Mouse (Mus musculus) embryo, embryonic 11 days (tissue): ENCODE measurements around the gene Mmaa.

Experiments
- DNase-seq: peaks from one replicate; pipeline ENCODE4 v3.0.0-alpha.2; 2015

The Mmaa gene

DNA sequence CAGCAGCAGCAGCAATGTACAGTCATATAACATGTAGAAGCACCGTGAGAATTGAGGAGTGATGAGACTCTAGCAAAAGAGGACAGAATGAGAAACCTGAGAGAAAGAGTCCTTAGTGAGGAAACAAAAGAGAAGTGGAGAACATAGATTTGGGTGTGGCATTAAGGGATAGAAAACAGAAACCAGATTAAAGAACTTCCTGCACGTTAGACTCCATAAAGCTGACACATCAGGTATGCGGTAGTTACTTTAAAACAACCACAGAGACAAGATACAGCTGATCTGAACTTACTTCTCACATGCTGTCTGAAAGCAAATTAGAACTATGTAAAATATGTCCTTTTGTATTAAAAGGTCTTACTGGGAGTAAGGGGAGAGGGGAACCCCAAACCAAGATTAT is 8.3 kb downstream of the Mmaa start:
- DNase-seq, result no peak

- no peak for DNase-seq
These were observed 10.1 kb downstream of the Mmaa start for GRCm38 (mm10) chr8:79284626-79285025.

DNA sequence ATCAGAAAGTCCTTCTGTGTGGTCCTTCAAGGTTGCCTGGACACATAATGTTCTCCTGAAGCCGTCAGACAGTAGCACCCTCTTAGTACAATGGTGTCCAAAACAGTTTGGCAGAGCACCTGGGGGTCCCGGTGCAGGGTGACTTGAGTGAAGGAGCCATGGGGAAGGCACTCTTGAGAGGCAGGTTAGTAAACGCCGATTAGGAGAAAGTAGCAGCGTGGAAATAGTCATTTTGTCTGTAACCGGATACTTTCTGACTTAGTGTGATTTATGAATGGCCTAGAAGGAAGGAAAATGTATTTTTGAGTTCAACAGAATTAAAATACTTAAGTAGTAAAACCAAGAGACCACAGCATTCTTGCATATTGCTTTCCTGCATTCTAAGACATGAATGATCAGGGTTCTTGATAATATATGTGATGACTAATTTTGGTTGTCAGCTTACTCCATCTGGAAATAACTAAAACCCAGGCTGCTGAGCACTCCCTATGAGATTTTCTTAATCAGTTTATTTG is 13.3 kb downstream of the Mmaa start:
- no peak for DNase-seq

- DNase-seq, result no peak
These were observed 17.4 kb downstream of the Mmaa start for GRCm38 (mm10) chr8:79277264-79277870.

DNA sequence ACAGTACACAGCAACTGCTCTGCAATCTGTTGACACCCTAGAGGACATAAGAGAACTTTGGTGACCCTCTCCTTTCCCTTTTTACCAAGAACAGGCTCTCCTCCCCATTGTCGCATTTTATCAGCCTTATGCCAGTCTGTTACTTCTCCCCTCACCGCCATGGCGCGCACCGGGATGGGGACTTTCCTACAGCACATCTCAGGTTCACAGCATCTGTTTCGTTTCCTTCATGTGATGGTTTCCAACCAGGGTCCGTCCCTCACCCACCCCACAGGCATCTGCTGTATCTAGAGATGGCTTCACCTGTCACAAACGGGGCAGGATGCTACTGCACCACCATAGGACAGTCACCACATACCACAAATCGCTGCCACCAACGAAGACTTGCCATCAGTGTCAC is 19.8 kb downstream of the Mmaa start:
- DNase-seq, result no peak

GRCm38 (mm10) chr8:79273776-79274175 is 21.0 kb downstream of the Mmaa start:
- DNase-seq, result no peak

DNA sequence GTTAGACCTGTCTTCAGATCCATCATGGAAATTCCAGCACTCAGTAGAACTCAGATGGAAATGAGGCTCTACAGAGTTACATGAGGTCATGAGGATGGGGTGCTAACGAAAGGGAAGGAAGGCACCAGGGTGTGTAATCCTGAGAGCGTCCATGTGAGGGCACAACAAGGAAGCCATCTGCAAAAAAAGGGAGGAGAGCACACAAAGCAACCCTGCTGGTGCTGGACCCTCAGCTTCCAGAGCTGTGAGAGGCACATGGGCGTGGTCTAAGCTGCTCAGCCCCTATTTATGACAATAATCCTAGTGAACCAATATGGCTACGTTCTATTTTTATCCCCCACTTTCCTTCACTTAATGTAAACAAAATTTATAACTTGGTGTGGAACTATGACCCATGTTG is 22.1 kb downstream of the Mmaa start:
- DNase-seq, result no peak

- DNase-seq, result no peak
These were observed 25.8 kb downstream of the Mmaa start for GRCm38 (mm10) chr8:79268921-79269320.

DNA sequence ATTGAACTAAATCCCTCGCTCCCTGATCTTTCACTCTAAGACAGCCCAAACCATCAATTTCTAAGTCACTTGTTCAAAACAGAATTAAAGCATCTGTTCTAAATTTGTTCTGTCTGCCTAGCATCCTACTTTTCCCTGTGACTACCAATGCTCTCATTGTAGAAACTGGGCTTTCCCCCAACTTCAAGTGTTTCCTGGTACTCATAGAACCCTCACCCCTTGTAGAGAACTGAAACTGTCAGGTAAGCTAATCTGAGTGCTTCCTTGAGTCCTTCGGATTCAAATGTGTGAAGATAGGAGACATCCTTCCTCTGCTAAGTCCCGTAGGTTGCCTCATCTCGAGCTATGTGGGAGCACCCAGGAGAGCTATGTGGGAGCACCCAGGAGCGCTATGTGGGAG is 32.8 kb downstream of the Mmaa start:
- no peak for DNase-seq

DNA sequence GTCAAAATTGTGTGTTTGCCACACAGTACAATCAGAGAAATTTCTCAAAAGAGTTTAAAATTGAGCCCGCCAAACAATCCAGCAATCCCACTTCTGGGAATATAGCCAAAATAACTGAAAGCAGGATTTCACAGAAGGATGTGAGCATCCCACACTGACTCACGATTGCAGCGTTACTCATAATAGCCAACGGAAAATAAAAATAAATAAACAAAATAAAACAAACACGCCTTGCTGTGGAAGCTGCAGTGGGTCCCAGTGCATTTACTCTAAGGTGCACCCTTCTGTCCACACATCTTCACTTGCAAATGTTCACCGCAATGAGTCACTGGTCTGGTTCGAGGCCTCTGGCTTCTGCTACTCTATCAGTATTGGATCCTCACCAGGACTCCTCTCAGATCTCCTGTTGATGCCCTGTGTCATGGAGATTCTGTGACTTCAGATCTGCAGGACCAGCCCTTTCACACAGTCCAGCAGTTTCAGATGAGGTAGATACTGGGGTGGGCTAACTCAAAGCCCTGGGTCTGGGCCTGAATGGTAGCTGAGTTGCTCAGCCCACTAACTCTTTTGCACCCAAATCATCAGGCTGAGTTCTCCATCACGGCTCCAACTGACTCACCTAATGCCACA is 38.5 kb downstream of the Mmaa start:
- no peak for DNase-seq

DNA sequence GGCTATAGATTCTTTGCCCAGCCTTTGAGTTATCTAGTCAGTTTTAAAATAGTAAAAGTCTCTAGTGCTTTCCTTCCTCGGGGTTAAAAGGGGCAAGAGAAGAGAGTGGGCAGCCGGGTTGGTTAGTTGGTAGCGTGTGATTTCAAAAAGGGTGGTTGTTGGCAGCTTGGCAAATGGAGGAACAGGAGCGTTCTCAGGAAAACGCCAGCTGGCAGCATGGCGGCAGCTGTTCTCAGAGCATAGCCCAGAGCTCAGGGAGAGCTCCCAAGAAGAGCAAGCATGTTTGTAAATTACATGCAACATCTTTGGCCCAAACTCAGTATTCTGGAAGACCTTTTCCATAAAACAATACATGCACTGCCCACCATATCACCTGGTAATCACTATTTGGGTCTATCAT is 41.0 kb downstream of the Mmaa start:
- no peak for DNase-seq

DNA sequence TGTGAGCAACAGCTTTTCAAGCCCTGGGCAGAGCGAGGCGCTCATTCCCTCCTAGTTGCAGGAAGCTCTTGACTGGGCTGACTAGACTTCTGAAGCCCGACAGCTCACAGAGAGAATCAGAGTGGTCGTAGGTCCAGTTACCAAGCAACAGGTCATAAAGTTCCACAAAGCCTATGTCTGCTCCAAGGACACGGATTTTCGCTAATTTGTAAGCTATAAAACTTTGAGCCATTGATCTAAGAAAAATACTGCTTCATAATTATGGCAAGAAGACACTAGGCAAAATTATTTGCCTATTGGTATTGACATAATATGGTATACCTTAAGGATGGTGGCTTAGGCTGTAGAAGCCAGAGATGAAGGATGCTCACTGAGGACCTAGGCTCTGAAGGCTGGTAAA is 46.3 kb downstream of the Mmaa start, which contains the start of gene 1700011L22Rik:
Gene 1700011L22Rik, minus strand, starts transcription at position 101 of the 400 bp plus-strand sequence.
- DNase-seq, result no peak

- no peak for DNase-seq
These were observed 51.3 kb downstream of the Mmaa start for GRCm38 (mm10) chr8:79243422-79243821.

GRCm38 (mm10) chr8:79239996-79240395 is 54.7 kb downstream of the Mmaa start:
- no peak for DNase-seq

DNA sequence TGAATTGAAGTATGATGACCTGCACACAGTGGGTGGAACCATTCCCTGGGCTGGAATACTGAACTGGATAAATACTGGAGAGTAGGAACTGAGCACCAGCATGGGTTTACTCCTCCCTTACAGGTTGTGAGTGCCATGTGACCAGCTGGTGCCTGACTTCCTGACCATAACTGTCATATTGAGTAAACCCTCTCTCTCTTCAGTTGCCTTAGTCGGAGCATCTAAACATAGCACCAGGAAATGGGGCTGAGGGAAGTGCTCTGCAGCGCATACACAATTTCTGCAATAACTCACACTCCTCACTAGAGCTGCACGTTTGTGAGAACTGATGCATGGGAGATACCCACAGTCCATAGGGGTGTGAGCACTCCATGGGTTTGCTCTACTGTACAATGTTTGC is 55.4 kb downstream of the Mmaa start:
- no peak for DNase-seq

GRCm38 (mm10) chr8:79229266-79229888 is 65.4 kb downstream of the Mmaa start:
- no peak for DNase-seq

DNA sequence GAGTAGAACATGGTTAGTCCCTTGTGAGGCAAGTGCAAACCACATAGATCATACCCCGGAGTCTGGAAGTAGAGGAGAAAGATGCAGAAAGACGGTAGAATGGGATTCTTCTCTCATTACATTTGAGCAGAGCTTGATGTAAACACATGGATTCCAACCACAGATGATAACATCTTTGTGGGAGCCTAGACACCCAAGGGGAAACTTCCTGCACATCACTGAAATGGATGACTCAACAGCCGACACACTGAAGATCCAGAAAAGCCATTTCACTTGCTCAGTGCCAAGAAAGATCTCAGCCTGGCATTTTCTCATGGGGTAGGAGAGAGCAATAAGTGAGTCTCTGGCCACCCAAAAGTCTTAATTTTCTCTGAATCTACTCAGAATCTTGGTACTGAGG is 66.8 kb downstream of the Mmaa start:
- DNase-seq, result no peak

DNA sequence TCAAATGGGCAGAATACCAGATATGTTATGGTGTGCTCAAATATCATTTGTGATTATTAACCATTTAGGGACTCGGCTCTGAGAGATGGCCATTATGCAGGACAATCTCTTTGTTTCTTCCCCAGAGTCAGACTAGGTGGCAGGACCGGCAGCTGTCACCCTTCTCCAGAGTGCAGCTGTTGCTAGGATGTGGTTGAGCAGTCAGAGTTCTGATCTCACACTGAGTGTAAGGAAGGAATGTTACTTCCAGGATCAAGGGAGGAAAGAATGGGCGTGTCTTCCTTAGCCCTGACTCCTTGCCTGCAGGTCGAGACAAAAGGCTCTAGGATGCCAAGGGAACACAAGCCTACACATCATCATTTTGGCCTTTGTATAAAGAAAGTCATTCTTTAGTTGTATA is 67.5 kb downstream of the Mmaa start:
- no peak for DNase-seq

GRCm38 (mm10) chr8:79226046-79226445 is 68.7 kb downstream of the Mmaa start:
- no peak for DNase-seq

DNA sequence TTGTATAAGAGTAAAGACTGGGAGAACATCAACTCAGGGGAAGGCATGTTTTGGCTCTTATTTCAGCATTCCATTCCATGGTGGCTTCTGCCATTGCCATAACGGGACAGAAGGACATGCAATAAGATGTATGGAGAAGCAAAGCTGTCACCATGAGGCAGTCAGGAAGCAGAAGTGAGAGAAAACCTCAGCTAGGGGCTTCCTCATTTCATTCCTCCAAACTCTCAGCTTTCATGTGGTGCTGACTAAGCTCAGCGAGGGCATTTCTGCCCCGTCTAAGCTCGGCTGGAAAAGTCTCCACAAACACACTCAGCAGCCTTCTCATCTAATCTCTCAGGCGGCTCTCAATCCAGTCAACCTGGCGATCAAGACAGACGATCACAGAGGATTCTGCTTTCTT is 69.2 kb downstream of the Mmaa start:
- DNase-seq, result no peak

DNA sequence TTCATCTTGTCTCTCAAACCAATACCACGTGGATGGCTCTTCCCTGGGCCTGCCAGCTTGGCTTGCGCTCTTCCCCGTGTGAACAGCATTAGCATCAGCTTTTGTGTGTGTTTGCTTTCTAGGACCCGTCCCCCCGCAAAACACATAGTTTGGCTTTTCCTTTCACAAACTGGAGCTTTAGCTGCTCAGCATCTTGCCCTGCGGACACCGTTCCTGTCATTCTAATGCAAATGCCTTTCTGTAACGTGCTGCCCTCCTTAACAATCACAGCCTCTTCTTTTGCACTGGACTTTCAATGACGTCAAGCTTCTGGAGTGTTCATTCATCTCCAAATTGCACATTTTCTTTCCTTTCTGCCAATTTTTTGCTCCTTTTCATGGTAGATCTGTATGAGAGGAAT is 70.4 kb downstream of the Mmaa start:
- no peak for DNase-seq

DNA sequence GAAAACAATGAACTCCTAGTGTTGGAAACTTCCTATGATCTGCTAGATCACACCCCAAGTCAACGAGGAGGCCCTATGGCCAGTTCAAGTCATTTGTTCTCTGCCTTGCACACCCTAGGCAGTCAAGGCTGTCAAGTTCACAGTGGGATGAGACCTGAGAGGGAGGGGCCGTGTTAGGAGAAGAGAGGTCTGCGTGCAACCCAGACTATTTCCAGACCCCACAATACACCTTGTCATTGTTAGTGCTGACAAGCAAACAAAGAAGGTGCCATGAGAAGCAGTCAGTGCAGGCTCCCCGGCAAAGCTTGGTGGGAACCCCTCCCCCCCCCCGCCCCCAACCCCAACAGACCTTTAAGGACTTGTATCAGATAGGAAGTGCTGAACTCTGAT is 72.0 kb downstream of the Mmaa start:
- no peak for DNase-seq

DNA sequence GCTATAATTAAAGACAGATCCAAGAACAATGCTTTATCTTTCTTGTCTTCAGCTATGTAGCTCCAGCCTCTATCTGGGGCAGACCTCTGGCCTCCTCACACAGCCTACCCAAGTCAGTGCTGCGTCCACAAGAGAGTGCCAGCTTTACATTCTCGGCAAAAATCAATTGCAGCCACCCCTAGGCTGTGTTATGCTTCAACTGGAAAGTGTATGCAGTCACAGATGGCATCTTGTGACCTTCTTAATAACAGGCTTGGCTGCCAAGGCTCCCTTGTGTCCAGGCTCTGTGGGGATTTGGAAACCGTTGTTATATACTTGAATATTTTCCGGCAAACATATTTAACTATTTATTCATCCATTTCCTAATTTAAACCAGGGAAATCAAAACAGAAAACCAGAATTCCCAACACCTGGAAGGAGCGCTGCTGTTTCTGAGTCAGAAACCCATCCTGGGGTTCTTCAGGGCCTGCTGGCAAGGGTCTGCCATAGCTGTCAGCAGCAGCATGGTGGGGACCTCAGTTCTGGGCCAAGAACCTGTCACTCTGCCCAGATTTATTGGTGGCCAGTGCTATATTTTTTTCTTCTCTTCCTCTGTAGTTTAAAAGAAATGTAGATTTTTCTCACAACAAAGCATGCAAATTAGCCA is 72.5 kb downstream of the Mmaa start:
- no peak for DNase-seq
